Mouse (Mus musculus) layer of hippocampus, adult 8-10 months (tissue): ENCODE data around the gene Sin3a. TPM values are rescaled to one million over a fixed set of nuclear protein-coding genes. Genes with fewer than 3 reads are reported as not detected.

Experiments
- DNase-seq, 2 experiments: peaks; one replicate each; pipeline ENCODE4 v3.0.0; 2022; ENCODE audit warnings: low spot score in 2 of 2
- total RNA-seq, 4 experiments: library from RNA; stranded (reverse); gene quantifications; 2 replicates each; pipeline ENCODE4 v1.2.4; 2022

Sin3a gene
- total RNA-seq, 4 experiments from 2014 or later: 26.9 to 48.2 (median 41.3) TPM

DNA sequence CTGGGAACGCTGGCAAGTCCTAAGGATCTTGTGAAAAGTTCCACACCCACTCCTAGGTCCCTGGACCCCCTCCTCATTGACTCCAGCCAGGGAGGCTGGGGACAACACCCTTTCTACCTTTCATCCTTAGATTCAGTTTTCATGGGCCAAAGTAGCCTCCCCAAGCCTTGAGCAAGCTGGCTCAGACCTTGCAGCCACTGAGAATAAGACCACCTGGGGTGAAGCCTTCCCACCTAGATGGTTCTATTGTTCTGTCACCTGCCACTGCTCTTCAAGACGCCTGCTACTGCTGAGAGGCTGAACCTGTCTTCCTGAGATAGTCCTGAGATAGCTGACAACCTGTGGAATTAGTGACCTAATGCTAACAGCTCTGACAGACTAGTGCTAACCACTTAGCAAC is 91.3 kb downstream of the Sin3a start:
- no peak for DNase-seq

DNA sequence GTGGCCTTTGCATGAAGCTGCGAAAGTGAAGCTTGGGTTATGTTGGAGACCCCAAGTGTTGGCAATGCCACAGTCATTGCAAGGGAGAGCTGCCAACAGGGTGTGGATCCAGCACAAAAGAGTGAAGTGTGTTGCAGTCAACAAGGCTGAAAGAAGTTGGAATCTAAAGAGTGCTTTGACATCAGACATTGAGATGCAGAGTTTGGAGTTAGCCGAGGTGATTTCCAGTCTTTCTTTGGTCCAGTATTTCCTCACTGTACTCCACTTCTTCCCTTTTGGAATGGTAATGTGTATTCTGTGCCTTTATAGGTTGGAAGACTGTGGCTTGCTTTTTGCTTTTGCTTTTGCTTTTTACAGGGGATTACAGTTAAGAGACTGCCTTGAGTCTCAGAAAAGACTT is 94.3 kb downstream of the Sin3a start:
- no peak for DNase-seq

DNA sequence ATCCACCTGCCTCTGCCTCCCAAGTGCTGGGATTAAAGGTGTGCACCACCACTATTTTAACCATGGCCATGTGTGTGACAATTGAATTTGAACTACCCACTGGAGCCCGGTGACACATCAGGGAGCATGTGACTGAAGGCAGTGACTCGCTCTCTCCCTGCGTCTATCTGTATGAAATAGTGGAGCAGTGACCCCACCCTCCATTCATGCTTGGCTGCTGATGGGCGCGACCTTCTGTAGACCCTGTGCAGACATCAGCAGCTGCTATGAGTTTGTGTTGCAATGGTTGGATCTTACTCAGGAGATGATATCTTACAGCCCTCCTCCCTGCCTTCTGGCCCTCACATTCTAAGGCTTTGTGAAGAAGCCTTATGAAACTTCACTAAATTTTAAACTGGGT is 96.6 kb downstream of the Sin3a start:
- no peak for DNase-seq

Other genes with a start within 250 kb of the Sin3a start
- not detected for gene Odf3l1, start 207.4 kb upstream of the Sin3a start, total RNA-seq
- 10 to 100 TPM; 17.3 to 21.8 (median 19.3) TPM for gene Cspg4, start 207.0 kb upstream of the Sin3a start, total RNA-seq
- gene Snx33, start 143.7 kb upstream of the Sin3a start, total RNA-seq: 10 to 100 TPM in 2 of 4 experiments, 1 to 10 TPM in 2; 9.8 to 11.6 (median 10.1) TPM
- gene Imp3, start 134.6 kb upstream of the Sin3a start, total RNA-seq: 10 to 100 TPM; 47.3 to 59.9 (median 56.1) TPM
- gene Snupn, start 121.2 kb upstream of the Sin3a start, total RNA-seq: 10 to 100 TPM; 14.4 to 17.1 (median 14.9) TPM
- 10 to 100 TPM; 24.8 to 31.1 (median 28.4) TPM for gene Ptpn9, start 77.1 kb upstream of the Sin3a start, total RNA-seq
- gene Man2c1, start 58.6 kb downstream of the Sin3a start, total RNA-seq: 100 to 1,000 TPM; 153 to 212 (median 175) TPM
- gene Neil1, start 76.3 kb downstream of the Sin3a start, total RNA-seq: 10 to 100 TPM in 1 of 4 experiments, 1 to 10 TPM in 3; 9.4 to 10.4 (median 9.8) TPM
- 10 to 100 TPM; 89.4 to 97.5 (median 92.1) TPM for gene Commd4, start 86.3 kb downstream of the Sin3a start, total RNA-seq
- not detected for gene Trcg1, start 164.5 kb downstream of the Sin3a start, total RNA-seq
- gene 1700017B05Rik, start 190.6 kb downstream of the Sin3a start, total RNA-seq: 10 to 100 TPM; 25.0 to 43.8 (median 34.1) TPM